In genomic region chr17:67290662-67291240, GRCm38 (mm10) we compare ENCODE assay signal across 8 mouse cellular contexts.
DNase-seq lines count a peak whose midpoint lies in the region; ATAC-seq lines count a peak whose summit lies in the region.

No protein-coding gene starts in this region.

- H3K36me3 ChIP-seq in heart, embryonic 15.5 days = no peaks in the 10 kb centered on the region
- no peaks in the 10 kb centered on the region for H3K36me3 ChIP-seq in hindbrain, embryonic 12.5 days
- H3K36me3 ChIP-seq in midbrain, embryonic 15.5 days (replicated peaks) = no peaks in the 10 kb centered on the region

- H3K9me3 ChIP-seq in heart, embryonic 15.5 days (replicated peaks) = no peaks in the 10 kb centered on the region
- no peaks in the 10 kb centered on the region for H3K9me3 ChIP-seq in hindbrain, embryonic 12.5 days (replicated peaks)
- H3K9me3 ChIP-seq in midbrain, embryonic 15.5 days = no peaks in the 10 kb centered on the region

- H3K27me3 ChIP-seq in heart, embryonic 15.5 days = no peaks in the 10 kb centered on the region
- no peaks in the 10 kb centered on the region for H3K27me3 ChIP-seq in hindbrain, embryonic 12.5 days
- no peaks in the 10 kb centered on the region; the same call in 1 of the 2 replicates for H3K27me3 ChIP-seq in midbrain, embryonic 15.5 days (replicated peaks)

- H3K4me1 ChIP-seq in heart, embryonic 15.5 days (replicated peaks) = peaks cover 6% of the 10 kb centered on the region; the same call in 1 of the 2 replicates
- peaks cover 11% of the 10 kb centered on the region for H3K4me1 ChIP-seq in hindbrain, embryonic 12.5 days
- peaks cover 18% of the 10 kb centered on the region for H3K4me1 ChIP-seq in midbrain, embryonic 15.5 days

- WGBS in heart, embryonic 15.5 days = 40% methylated on average over 16 of the region's 16 CpGs
- WGBS in hindbrain, embryonic 12.5 days = 28% methylated on average over 16 of the region's 16 CpGs
- 5% methylated on average over 16 of the region's 16 CpGs for WGBS in midbrain, embryonic 15.5 days

- ATAC-seq in heart, embryonic 15.5 days (replicated peaks; ENCODE audit: insufficient number of reproducible peaks, insufficient read depth, low FRiP score, low read depth) = no peak
- peak; percentile 74 for ATAC-seq in hindbrain, embryonic 12.5 days (ENCODE audit: low FRiP score)
- ATAC-seq in midbrain, embryonic 15.5 days (replicated peaks) = peak; percentile 88
- no peak for ATAC-seq in granulocyte monocyte progenitor cell, adult 5-6 weeks (replicated peaks; ENCODE audit: poor library complexity, severe bottlenecking)

- intact Hi-C loops in heart, postnatal 14 days (cut with DNase I) = no loop called here

- H3K27ac ChIP-seq in heart, embryonic 15.5 days = no peak overlapping the region
- H3K27ac ChIP-seq in hindbrain, embryonic 12.5 days = peak overlapping the region; percentile 52; the same call in 1 of the 2 replicates
- peak overlapping the region; percentile 63 for H3K27ac ChIP-seq in midbrain, embryonic 15.5 days

- H3K4me3 ChIP-seq in heart, embryonic 15.5 days = no peak overlapping the region
- no peak overlapping the region for H3K4me3 ChIP-seq in hindbrain, embryonic 12.5 days
- H3K4me3 ChIP-seq in midbrain, embryonic 15.5 days = 0 out of 2 replicates have a peak overlapping the region, but pooled peaks have one; percentile 10

- H3K4me2 ChIP-seq in heart, embryonic 15.5 days = peak overlapping the region; percentile 34
- H3K4me2 ChIP-seq in hindbrain, embryonic 12.5 days (replicated peaks) = peak overlapping the region; percentile 42
- peak overlapping the region; percentile 39 for H3K4me2 ChIP-seq in midbrain, embryonic 15.5 days

- no peak for DNase-seq in heart, postnatal 14 days
- peak; percentile 50 for DNase-seq in embryo, embryonic 10.5 days (ENCODE audit: low spot score)
- no peak for DNase-seq in adrenal gland, postnatal 10 days
- DNase-seq in gastrocnemius, adult 8-10 months (ENCODE audit: low spot score in 2 of 2) = no peak

- H3K9ac ChIP-seq in heart, embryonic 15.5 days = no peak overlapping the region
- no peak overlapping the region for H3K9ac ChIP-seq in hindbrain, embryonic 12.5 days
- H3K9ac ChIP-seq in midbrain, embryonic 15.5 days = no peak overlapping the region

Comparison
In these comparisons a context has a peak if more than half of its experiments do, and no peak if none do; other contexts are left out.
1. ATAC-seq: peak in hindbrain, embryonic 12.5 days (single experiment) and midbrain, embryonic 15.5 days (single experiment); none in heart, embryonic 15.5 days (single experiment) and granulocyte monocyte progenitor cell, adult 5-6 weeks (single experiment).
2. Peak in every context shown above with its lines, with median percentiles within 50 percentile points of each other: H3K4me2 ChIP-seq.